Mouse (Mus musculus): ENCODE measurements around the gene Dbx2.

- TF ChIP-seq CTCF (IDR thresholded peaks at IDR 0.05; ENCODE audit: extremely low read depth, insufficient read depth, insufficient read length, insufficient replicate concordance) (no peak), POLR2A (IDR thresholded peaks at IDR 0.05; ENCODE audit: low read depth, low read length) (no peak)
These were observed 35.8 kb upstream of the Dbx2 start for GRCm38 (mm10) chr15:95691594-95691993.

All from spleen, adult 2 months (tissue).